Mouse (Mus musculus): ENCODE data around the gene Ktn1. TPM values are rescaled to one million over a fixed set of nuclear protein-coding genes. Genes with fewer than 3 reads are reported as not detected.

The Ktn1 gene
- total RNA-seq (2021), result 100 to 1,000 TPM; 187 to 193 TPM

DNA sequence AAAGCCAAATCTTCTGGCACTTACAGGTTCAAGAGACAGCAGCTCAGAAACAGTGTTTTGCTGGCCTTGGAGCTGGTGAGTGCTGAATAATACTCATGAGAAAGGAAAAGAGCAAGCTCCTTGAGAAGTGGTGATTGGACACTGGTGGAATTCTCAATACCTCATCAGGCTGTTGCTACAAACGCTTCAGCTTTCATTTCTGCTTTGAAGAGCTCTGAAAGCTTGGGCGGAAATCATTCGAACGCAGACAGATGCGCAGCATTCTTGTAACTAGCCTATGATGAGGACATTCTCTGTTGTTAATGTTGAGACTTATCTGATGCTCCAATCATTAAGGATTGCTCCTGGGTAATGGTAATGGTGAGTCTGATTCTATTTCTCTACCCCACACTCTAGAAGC, at the start of gene Ktn1:
Gene Ktn1, plus strand, starts transcription at position 231 of the 400 bp plus-strand sequence.
- intact Hi-C loops (cut with DNase I), result loop anchor here (5.0 kb wide), 1 partner anchor 81 kb away; no protein-coding TSS in a partner anchor
- DNase-seq (ENCODE audit: low spot score), result no peak

DNA sequence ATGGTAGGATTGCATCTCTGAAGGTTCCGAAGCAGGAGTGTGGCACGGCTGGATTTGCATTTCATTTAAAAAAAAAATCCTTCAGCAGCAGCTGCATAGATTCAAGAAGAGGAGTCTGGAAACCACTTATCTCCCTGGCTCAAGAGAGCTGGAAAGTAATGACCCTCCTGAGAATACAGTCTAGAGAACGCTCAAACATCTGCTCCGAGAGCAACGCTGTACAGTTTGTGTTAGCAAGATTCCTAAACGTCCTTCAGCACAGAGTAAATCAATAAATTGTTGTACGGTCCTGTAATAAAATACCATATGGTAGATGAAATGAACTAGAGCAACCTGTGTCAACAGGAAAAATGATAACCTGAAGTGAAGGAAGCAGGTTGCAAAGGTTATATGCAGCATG, 35.0 kb upstream of the Ktn1 start:
- intact Hi-C loops (cut with DNase I), result no loop called here
- no peak for DNase-seq (ENCODE audit: low spot score)

DNA sequence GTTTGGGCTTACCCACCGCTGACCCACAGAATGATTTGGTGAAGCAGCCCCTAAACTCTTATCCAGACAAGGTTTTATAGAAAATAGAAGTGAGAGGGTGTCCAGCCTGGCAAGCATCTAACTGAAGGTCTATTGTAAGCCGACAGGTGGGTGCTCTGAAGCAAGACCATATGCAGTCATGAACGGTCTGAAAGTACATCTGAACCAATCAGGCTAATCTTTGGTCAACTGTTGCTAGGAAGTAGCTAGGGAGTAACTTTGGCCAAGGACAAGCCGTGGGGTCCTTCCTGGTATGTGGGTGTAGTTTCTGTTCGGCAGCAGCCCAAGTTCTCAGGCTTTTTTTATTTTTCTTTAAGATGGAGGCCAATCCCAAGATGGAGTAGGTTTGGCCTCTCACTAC, 29.4 kb upstream of the Ktn1 start:
- intact Hi-C loops (cut with DNase I), result no loop called here
- no peak for DNase-seq (ENCODE audit: low spot score)

DNA sequence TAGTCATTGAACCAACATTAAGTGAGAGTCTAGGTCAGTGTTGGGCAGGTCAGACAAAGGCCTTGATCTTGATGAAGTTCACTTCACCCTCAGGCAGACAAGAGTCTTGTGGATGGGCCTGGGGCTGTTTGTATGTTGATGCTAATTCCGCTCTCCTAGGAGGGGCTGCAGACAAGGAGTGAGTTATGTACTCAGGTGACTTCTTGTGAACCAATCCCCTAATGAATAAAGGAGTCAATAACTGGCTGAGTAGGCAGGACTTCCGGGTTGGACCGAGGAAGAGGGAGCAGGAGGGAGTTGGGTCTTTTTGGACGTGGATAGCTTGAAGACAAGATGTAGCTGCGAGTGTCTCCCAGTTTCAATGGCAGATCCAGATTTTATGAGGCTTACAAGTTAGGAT, 26.3 kb upstream of the Ktn1 start:
- intact Hi-C loops (cut with DNase I), result no loop called here
- DNase-seq (ENCODE audit: low spot score), result no peak

DNA sequence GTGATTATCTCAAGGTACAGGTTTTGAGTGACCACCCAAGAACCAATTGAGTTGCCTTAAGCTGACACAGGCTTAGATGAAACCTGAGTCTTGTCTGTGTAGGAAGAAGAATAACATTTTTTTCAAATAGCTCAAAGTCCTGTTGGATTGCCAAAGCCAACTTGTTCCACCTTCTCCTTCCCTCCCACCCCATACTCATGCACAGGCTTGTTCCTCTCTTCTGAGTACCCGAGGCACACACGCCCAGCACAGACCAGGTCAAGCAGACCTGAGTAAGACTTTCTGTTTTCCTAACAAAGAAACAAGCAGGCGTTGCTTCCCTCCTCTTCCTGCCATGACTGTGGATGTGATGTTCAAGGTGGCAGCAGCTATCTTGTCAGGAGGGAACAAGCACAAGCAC, 23.4 kb upstream of the Ktn1 start:
- intact Hi-C loops (cut with DNase I), result no loop called here
- DNase-seq (ENCODE audit: low spot score), result no peak

DNA sequence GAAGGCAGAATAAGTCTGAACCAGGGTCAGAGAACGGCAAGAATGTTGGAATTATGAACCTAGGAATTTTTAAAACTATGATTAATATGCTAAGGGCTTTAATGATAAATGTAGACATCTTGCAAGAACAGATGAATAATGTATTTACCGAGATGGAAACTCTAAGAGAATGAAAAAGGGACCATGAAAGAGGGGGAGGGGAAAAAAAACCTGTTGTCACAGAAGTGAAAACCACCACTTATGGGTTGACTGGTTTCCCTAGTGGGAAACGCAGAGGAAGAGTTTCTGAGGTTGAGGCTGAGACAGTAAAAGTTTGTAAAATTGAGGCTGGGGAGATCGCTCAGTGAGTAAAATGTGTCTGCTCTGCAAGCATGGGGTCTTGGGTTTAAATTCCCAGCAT, 22.1 kb upstream of the Ktn1 start:
- intact Hi-C loops (cut with DNase I), result no loop called here
- DNase-seq (ENCODE audit: low spot score), result no peak

DNA sequence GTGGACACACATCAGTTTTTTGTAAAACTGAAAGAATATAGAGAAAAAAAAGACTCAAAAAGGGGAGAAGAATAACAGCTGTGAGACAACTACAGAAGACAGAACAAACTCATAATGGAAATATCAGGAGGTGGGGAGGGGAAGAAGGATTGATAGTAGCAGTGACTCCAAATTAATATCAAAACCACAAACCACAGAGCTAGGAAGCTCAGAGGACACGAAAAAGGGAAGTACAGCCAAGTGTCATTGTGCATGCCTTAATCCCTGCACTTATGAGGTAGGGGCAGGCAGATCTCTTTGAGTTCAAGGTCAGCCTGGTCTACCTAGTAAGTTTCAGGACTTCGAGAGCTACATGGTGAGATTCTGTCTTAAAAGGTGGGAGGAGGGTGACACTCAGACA, 21.4 kb upstream of the Ktn1 start:
- intact Hi-C loops (cut with DNase I), result no loop called here

DNA sequence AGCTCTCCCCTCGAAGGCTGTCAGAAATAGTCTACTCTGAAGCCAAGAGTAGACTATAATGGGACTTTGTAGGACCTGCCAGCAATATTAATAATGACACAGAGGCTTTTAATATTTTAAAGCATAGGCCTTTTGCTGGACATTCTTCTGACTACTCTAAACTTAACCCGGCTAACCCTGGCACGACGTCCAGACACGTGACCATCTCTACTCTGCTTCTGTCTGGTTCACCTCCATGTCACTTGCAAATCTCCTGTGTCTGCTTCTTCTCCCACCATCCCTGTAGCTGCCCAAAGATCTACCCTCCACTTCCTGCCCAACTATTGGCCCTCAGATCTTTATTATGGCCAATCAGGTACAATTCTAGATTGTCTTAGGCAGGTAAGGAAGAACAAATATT, 20.9 kb upstream of the Ktn1 start:
- DNase-seq (ENCODE audit: low spot score), result no peak
- intact Hi-C loops (cut with DNase I), result no loop called here

More for the DNA sequence above, 21.4 kb upstream of the Ktn1 start:
- no peak for DNase-seq (ENCODE audit: low spot score)

- intact Hi-C loops (cut with DNase I), result no loop called here
- no peak for DNase-seq (ENCODE audit: low spot score)
These were observed 15.8 kb upstream of the Ktn1 start for GRCm38 (mm10) chr14:47632419-47632818.

DNA sequence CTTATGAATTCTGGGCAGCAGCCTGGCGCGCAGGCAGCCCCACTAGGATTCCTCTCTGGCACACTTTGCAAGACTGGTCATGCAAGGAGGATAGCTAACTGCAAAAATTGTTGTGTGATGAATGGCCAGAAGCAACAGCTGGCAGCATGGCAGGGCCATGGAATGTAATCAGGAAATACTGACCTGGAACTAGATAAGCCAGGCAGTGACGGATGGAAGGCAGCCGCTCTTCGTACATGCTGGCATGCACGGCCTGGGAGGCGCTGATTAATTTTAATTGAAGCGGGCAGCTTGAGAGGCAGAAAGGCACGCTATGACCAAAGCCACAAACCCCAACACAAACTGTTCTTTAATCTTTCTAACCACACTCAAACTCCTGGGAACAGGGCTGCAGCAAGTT, 13.8 kb upstream of the Ktn1 start:
- peak; percentile 14 for DNase-seq (ENCODE audit: low spot score)
- intact Hi-C loops (cut with DNase I), result no loop called here

GRCm38 (mm10) chr14:47634846-47635245, 13.4 kb upstream of the Ktn1 start:
- intact Hi-C loops (cut with DNase I), result no loop called here
- no peak for DNase-seq (ENCODE audit: low spot score)

GRCm38 (mm10) chr14:47638316-47638895, 9.8 kb upstream of the Ktn1 start:
- intact Hi-C loops (cut with DNase I), result no loop called here
- no peak for DNase-seq (ENCODE audit: low spot score)

GRCm38 (mm10) chr14:47645620-47646019, 2.6 kb upstream of the Ktn1 start:
- intact Hi-C loops (cut with DNase I), result loop anchor here (5.0 kb wide), 1 partner anchor 78 kb away; no protein-coding TSS in a partner anchor
- DNase-seq (ENCODE audit: low spot score), result no peak

DNA sequence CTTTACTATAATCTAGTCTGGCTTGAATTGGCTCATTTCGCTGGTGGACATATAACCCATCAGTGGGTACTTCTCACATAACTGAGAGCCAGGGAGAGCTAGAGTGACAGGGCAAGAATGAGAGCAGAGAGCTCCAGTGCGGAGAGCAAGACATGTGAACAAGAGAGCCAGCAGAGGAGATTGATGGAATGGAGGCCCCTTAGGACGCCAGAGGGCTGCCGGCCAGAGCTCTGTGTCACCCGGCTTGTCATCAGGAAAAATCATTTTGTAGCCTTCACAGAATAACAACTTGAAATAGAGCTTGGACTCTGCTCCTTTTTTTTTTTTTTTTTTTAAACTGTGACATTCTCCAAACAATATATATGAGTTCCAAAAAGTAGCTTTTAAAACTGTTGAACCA, 2.0 kb upstream of the Ktn1 start:
- intact Hi-C loops (cut with DNase I), result loop anchor here (5.0 kb wide), 1 partner anchor 79 kb away; no protein-coding TSS in a partner anchor
- DNase-seq (ENCODE audit: low spot score), result no peak

- intact Hi-C loops (cut with DNase I), result loop anchor here (5.0 kb wide), 1 partner anchor 80 kb away; no protein-coding TSS in a partner anchor
- no peak for DNase-seq (ENCODE audit: low spot score)
These were observed 1.3 kb upstream of the Ktn1 start for GRCm38 (mm10) chr14:47646696-47647516.

- peak; percentile 71 for DNase-seq (ENCODE audit: low spot score)
- intact Hi-C loops (cut with DNase I), result loop anchor here (5.0 kb wide), 1 partner anchor 82 kb away; no protein-coding TSS in a partner anchor
These were observed 720 bp downstream of the Ktn1 start for GRCm38 (mm10) chr14:47648706-47649630.

DNA sequence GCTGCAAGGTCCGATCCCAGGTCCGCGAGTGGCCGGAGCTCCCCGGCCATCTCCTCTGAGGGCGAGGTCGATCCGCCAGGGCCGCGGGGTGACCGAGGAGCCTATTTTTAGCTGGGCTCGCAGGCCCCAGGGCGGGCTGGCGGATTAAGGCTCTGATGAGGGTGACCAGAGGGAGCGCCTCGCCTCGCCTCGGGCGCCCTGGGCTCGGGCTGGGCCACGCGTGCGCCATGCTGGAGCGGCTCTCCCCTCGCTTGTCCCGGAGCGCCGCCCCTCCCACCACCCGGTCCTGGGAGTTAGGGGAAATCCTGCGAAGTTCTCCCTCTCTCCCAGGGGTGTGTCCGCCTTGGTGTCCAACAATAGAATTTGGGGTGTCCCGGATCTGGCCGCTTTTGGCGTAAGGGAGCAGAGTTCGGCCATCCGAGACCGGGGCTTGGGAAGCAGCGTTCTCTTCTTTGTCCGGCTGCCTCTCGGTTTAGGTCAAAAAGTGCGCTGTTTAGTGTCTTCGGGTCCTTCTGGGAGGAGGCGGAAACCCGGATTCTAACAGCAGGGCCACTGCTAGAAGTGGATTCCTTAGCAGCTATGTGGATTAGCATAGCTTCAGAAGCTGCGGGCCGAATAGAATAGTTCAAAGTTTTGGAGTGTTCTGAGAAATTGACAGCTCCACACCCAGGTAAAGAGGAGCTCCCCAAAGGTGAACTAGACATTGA, 1.5 kb downstream of the Ktn1 start:
- intact Hi-C loops (cut with DNase I), result loop anchor here (5.0 kb wide), 1 partner anchor 82 kb away; no protein-coding TSS in a partner anchor

DNA sequence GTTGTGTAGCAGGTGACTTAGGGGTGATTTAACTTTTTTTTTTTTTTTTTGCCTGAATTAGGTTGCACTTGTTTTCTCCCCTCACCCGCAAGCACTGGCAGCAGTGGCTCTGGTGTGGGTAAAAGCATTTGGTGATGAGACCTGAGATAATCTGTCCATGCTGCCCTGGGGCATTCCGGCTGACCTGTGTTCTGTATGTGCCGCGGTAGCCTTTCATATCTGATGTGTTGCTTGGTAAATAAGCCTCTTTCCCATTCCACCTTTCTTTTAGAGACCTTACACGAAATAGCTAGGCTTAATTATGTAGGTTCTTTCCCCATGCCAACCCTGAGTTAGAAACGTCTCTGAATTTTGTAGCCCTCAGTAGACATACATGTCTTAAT, 2.1 kb downstream of the Ktn1 start:
- intact Hi-C loops (cut with DNase I), result no loop called here
- no peak for DNase-seq (ENCODE audit: low spot score)

More for the DNA sequence above, 1.5 kb downstream of the Ktn1 start:
- peak; percentile 41 for DNase-seq (ENCODE audit: low spot score)

GRCm38 (mm10) chr14:47651272-47651671, 3.0 kb downstream of the Ktn1 start:
- no peak for DNase-seq (ENCODE audit: low spot score)
- intact Hi-C loops (cut with DNase I), result no loop called here

DNA sequence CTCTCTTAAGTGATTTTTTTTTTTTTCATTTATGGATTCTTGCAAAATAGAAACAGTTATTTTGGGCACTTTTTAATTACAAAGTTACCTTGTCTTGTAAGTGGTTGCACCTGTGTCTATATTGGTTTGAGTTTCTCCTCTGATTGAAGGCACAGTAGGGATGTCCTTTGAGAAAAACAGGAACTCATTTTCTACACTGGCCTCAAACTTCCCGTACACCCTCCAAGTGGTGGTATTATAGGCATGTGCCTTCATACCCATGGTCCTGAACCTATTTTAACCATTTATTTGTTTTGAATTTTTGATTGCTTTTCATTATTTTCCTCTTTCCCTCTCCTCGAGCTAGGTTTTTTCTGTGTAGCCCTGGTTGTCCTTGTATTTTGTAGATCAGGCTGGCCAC, 7.2 kb downstream of the Ktn1 start:
- intact Hi-C loops (cut with DNase I), result no loop called here
- no peak for DNase-seq (ENCODE audit: low spot score)

All from heart, postnatal 25 days (tissue).